Mouse (Mus musculus) frontal cortex, postnatal 14 days (tissue): ENCODE data around the gene Txndc5.

ENCODE experiments used
- DNase-seq, 2 experiments: peaks; one replicate each; pipeline ENCODE4 v3.0.0; 2022; ENCODE audit warnings: low spot score in 2 of 2

The Txndc5 gene

GRCm38 (mm10) chr13:38451446-38451845 is 77.2 kb downstream of the Txndc5 start:
- no peak for DNase-seq
